Mouse (Mus musculus) embryonic facial prominence, embryonic 14.5 days (tissue): ENCODE data around the gene H2-K1. TPM values are rescaled to one million over a fixed set of nuclear protein-coding genes. Genes with fewer than 3 reads are reported as not detected.

Experiments
- ATAC-seq: fragments of 200-750 bp; cut with Nextera tagmentation; 2 replicates; pipeline ENCODE4 v1.8.0; 2017; ENCODE audit warnings: low read depth, moderate number of reproducible peaks, moderate TSS enrichment
- DNase-seq: peaks from one replicate; pipeline ENCODE4 v3.0.0-alpha.2; 2015; ENCODE audit warnings: low spot score
- H3K27ac ChIP-seq: fragments of 300-500 bp; sonication (generic); replicated peaks from 2 replicates; pipeline ENCODE4 v1.5.1; 2014; ENCODE audit warnings: low read depth, mild to moderate bottlenecking, low read length, moderate library complexity
- H3K27me3 ChIP-seq: fragments of 300-500 bp; sonication (generic); replicated peaks from 2 replicates; pipeline ENCODE4 v1.6.1; 2014; ENCODE audit warnings: low read length; ENCODE audit not compliant: control insufficient read depth, insufficient read depth
- H3K36me3 ChIP-seq: fragments of 300-500 bp; sonication (generic); 2 replicates; pipeline ENCODE4 v1.6.1; 2014; ENCODE audit warnings: low read length, mixed read lengths; ENCODE audit not compliant: control insufficient read depth, insufficient read depth
- H3K4me1 ChIP-seq: fragments of 300-500 bp; sonication (generic); 2 replicates; pipeline ENCODE4 v1.6.1; 2014; ENCODE audit warnings: antibody characterized with exemption, low read length; ENCODE audit not compliant: control insufficient read depth, insufficient read depth
- H3K4me2 ChIP-seq: fragments of 300-500 bp; sonication (generic); 2 replicates; pipeline ENCODE4 v1.6.1; 2014; ENCODE audit warnings: low read depth, mild to moderate bottlenecking, low read length, moderate library complexity, mixed read lengths
- H3K4me3 ChIP-seq: fragments of 300-500 bp; sonication (generic); 2 replicates; pipeline ENCODE4 v1.5.1; 2014; ENCODE audit warnings: low read depth, mild to moderate bottlenecking, low read length
- H3K9ac ChIP-seq: fragments of 300-500 bp; sonication (generic); 2 replicates; pipeline ENCODE4 v1.6.1; 2014; ENCODE audit warnings: low read depth, mild to moderate bottlenecking, low read length, moderate library complexity, mixed read lengths
- H3K9me3 ChIP-seq: fragments of 300-500 bp; sonication (generic); 2 replicates; pipeline ENCODE4 v1.6.1; 2016; ENCODE audit warnings: low read length; ENCODE audit not compliant: control insufficient read depth
- WGBS: fragments of 180-500 bp; shearing (Covaris S2); extraction: QIAGEN DNeasy Blood & Tissue Kit; methylation state at CpG from one replicate; pipeline ENCODE4 v1.1.7; 2014; 5-methylcytosine and 5-hydroxymethylcytosine counted together
- polyA plus RNA-seq: library from polyadenylated mRNA; unstranded; fragments of >200 nt; fragmentation: Nextera tagmentation; extraction: Ambion mirVana; gene quantifications from 2 replicates; pipeline ENCODE4 v1.2.1, GENCODE M21; 2014

The H2-K1 gene
- polyA plus RNA-seq, 1 experiment from 2014 or later, result 30.8 TPM

DNA sequence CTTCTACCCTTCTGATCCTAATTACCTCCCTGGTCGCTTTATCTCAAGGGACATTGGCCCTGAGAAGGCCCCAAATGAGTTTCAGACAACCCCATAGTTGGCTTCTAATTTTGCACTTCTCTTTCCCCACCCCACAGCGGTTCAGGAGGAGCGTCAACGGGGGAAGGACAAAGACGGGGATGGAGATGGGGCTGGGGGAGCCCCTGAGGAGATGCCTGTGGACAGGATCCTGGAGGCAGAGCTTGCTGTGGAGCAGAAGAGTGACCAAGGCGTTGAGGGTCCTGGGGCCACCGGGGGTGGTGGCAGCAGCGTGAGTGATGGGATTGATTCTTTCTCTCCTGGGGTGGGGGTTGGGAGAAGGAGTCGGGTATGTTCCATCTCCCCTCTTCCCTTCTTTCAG, 35.4 kb upstream of the H2-K1 start:
- no peak for ATAC-seq
- peaks cover 4% of the 10 kb centered on the region; the same call in 1 of the 2 replicates for H3K27me3 ChIP-seq
- WGBS, result 83% methylated on average over 9 of the region's 9 CpGs

DNA sequence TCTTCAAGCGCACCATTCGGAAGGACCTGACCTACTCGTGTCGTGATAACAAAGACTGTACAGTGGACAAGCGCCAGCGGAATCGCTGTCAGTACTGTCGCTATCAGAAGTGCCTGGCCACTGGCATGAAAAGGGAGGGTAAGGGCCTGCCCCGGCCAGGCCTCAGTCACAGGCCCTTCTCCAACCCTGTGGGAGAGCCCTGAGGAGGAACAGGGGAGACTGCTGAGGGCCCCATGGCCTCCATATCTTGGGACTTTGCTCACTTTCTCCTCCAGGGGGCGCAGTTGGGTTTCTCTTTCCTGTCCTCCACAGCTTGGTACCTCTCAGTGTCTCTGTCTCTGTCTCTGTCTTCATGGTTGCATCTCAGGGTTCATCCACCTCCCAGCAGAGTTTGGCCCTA, 33.9 kb upstream of the H2-K1 start:
- H3K9ac ChIP-seq, result no peak overlapping the region
- no peak overlapping the region for H3K4me2 ChIP-seq
- no peak for DNase-seq
- H3K4me1 ChIP-seq, result peaks cover 30% of the 10 kb centered on the region
- H3K27ac ChIP-seq, result no peak overlapping the region
- H3K9me3 ChIP-seq, result no peaks in the 10 kb centered on the region
- WGBS, result 69% methylated on average over 10 of the region's 10 CpGs
- H3K27me3 ChIP-seq, result 0 out of 2 replicates have a peak, but pooled peaks cover under 1% of the 10 kb centered on the region
- H3K4me3 ChIP-seq, result no peak overlapping the region; the same call in 1 of the 2 replicates
- H3K36me3 ChIP-seq, result peaks cover 61% of the 10 kb centered on the region
- no peak for ATAC-seq

More for the DNA sequence above, 35.4 kb upstream of the H2-K1 start:
- peaks cover 20% of the 10 kb centered on the region for H3K4me1 ChIP-seq
- H3K36me3 ChIP-seq, result peaks cover 48% of the 10 kb centered on the region
- H3K27ac ChIP-seq, result no peak overlapping the region
- no peaks in the 10 kb centered on the region for H3K9me3 ChIP-seq
- H3K4me3 ChIP-seq, result no peak overlapping the region
- no peak overlapping the region for H3K4me2 ChIP-seq
- H3K9ac ChIP-seq, result no peak overlapping the region
- no peak for DNase-seq

DNA sequence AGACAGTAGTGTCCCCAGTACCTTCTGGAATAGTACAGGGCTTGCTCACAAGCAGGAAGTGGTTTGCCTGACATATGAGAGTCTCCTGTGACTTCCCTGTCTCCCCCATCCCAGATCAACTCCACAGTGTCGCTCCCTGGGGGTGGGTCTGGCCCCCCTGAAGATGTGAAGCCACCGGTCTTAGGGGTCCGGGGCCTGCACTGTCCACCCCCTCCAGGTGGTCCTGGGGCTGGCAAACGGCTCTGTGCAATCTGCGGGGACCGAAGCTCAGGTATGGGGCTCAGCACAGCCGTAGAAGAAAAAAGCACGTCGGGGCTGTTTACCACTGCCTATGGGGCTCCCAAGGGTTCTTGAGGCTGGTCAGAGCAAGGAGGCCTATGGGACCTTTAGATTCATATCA, 33.3 kb upstream of the H2-K1 start:
- ATAC-seq (no peak), DNase-seq (no peak)
- H3K36me3 ChIP-seq, result peaks cover 67% of the 10 kb centered on the region
- no peak overlapping the region for H3K9ac ChIP-seq
- peaks cover 25% of the 10 kb centered on the region for H3K4me1 ChIP-seq
- H3K9me3 ChIP-seq, result no peaks in the 10 kb centered on the region
- WGBS, result 86% methylated on average over 9 of the region's 9 CpGs
- H3K4me2 ChIP-seq, result peak overlapping the region; percentile 98
- no peak overlapping the region; the same call in 1 of the 2 replicates for H3K4me3 ChIP-seq
- H3K27me3 ChIP-seq, result no peaks in the 10 kb centered on the region
- H3K27ac ChIP-seq, result no peak overlapping the region

DNA sequence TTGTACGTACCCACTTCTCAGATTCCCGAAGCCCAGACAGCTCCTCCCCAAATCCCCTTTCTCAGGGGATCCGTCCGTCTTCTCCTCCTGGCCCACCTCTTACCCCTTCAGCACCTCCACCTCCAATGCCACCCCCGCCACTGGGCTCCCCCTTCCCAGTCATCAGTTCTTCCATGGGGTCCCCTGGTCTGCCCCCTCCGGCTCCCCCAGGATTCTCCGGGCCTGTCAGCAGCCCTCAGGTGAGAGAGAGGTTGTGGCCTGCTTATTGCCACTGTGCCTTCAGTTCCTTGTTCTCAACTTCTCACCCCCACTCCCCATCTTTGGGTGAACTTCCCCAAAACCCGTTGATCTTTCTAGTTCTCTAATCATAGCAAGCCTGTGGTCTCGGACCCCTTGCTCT, 32.7 kb upstream of the H2-K1 start:
- H3K9me3 ChIP-seq, result no peaks in the 10 kb centered on the region
- H3K27ac ChIP-seq, result no peak overlapping the region
- DNase-seq (no peak), ATAC-seq (no peak)
- peak overlapping the region; percentile 95 for H3K9ac ChIP-seq
- no peaks in the 10 kb centered on the region for H3K27me3 ChIP-seq
- H3K4me2 ChIP-seq, result peak overlapping the region; percentile 98
- H3K4me3 ChIP-seq, result peak overlapping the region; percentile 88
- H3K36me3 ChIP-seq, result peaks cover 65% of the 10 kb centered on the region
- peaks cover 25% of the 10 kb centered on the region for H3K4me1 ChIP-seq
- WGBS, result 56% methylated on average over 9 of the region's 9 CpGs

DNA sequence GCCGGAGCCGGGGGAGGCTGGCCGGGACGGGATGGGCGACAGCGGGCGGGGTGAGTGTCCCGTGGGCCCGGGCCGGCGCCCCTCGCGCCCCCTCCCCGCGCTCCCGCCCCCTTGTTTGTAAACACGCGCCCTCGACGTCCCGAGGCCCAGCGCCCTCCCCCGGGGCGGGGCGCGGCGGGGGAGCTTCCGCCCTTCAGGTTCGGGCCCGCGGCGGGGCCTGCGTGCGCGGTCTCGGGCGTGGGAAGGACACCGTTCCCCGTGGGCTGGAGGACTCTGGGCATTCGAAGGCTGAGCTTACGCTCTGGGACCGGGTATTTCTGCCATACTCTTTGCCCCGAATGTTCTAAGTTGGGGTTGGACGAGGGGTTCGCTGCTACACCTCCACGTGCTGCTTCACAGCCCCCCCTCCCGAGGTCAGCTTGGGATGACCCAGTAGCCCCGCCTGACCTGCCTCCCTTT, 32.1 kb upstream of the H2-K1 start:
- peak; percentile 81 for DNase-seq
- Histone ChIP-seq H3K4me3 (peak overlapping the region; percentile 88), H3K9ac (peak overlapping the region; percentile 95), H3K4me2 (peak overlapping the region; percentile 98), H3K9me3 (no peaks in the 10 kb centered on the region), H3K27me3 (no peaks in the 10 kb centered on the region), H3K27ac (peak overlapping the region; percentile 95), H3K36me3 (peaks cover 59% of the 10 kb centered on the region), H3K4me1 (peaks cover 25% of the 10 kb centered on the region)
- WGBS, result 0% methylated on average over 10 of the region's 48 CpGs
- 0 out of 2 replicates have a peak, but pooled peaks have one; percentile 1 for ATAC-seq

DNA sequence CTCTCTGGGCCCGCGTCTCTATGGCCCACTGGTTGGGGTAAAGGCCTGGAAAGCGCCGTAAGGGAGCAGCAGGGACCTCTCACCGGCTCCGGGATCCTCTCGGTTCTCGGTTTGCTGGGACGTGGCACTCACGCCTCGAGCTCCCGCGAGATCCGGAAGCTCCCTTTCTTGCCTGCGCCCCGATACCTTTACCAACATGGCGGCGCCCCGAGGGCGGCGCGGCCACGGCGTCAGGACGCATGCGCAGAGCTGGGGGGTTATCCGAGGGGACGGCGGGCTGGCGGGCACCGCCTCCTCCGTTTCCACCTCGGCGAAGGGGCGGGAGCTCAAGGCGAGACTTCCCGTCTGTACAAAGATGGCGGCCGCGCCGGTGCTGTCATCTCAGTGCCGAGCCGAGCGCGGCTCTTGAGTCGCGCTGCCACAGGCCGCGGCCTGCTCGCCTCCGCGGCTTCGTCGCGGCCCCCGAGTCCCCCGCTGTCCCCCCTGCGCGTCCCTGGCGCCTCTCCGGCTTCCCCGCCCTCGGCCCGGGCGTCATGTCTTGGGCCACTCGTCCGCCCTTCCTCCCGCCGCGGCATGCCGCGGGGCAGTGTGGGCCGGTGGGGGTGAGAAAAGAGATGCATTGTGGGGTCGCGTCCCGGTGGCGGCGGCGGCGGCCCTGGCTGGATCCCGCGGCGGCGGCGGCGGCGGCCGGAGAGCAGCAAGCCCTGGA, 31.5 kb upstream of the H2-K1 start, which contains the start of the genes Slc39a7 and Rxrb:
Slc39a7 (minus strand) TSS at position 218 of the 709 bp plus-strand sequence.
Rxrb (plus strand) TSS at position 348 of the 709 bp plus-strand sequence.
- H3K27me3 ChIP-seq, result no peaks in the 10 kb centered on the region
- H3K27ac ChIP-seq, result peak within 1 kb of the TSS; percentile 95
- H3K4me3 ChIP-seq, result peak within 1 kb of the TSS; percentile 88
- DNase-seq (peak; percentile 98), ATAC-seq (peak; percentile 80)
- 0% methylated on average over 14 of the region's 88 CpGs for WGBS
- H3K36me3 ChIP-seq, result peaks cover 53% of the 10 kb centered on the region
- peak within 1 kb of the TSS; percentile 98 for H3K4me2 ChIP-seq
- peaks cover 31% of the 10 kb centered on the region for H3K4me1 ChIP-seq
- peak within 1 kb of the TSS; percentile 95 for H3K9ac ChIP-seq
- no peaks in the 10 kb centered on the region for H3K9me3 ChIP-seq

DNA sequence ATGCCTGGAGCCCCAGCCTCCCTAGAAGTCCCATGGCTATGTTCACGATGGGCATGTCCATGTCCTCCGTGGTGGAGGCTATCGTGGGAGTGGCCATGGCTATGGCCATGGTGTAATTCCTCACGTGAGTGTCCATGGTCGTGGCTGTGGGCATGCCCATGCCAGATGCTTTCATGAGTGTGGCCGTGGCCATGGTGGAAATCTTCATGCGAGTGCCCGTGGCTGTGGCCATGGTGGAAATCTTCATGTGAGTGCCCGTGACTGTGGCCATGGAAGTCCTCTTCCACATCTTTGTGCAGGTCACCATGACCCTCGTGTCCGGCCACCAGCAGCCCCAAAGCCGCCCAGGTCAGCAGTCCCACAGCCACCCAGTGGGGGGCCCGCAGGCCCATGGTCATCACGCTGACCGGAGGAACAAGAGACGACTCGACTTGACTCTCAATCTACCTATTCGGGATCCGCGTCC, 30.7 kb upstream of the H2-K1 start:
- H3K27me3 ChIP-seq, result no peaks in the 10 kb centered on the region
- peak overlapping the region; percentile 95 for H3K9ac ChIP-seq
- peak overlapping the region; percentile 98 for H3K4me2 ChIP-seq
- DNase-seq, result no peak
- no peaks in the 10 kb centered on the region for H3K9me3 ChIP-seq
- H3K4me3 ChIP-seq, result peak overlapping the region; percentile 88
- H3K27ac ChIP-seq, result peak overlapping the region; percentile 95
- H3K36me3 ChIP-seq, result peaks cover 46% of the 10 kb centered on the region
- WGBS, result 3% methylated on average over 15 of the region's 20 CpGs
- ATAC-seq, result no peak
- peaks cover 38% of the 10 kb centered on the region for H3K4me1 ChIP-seq

DNA sequence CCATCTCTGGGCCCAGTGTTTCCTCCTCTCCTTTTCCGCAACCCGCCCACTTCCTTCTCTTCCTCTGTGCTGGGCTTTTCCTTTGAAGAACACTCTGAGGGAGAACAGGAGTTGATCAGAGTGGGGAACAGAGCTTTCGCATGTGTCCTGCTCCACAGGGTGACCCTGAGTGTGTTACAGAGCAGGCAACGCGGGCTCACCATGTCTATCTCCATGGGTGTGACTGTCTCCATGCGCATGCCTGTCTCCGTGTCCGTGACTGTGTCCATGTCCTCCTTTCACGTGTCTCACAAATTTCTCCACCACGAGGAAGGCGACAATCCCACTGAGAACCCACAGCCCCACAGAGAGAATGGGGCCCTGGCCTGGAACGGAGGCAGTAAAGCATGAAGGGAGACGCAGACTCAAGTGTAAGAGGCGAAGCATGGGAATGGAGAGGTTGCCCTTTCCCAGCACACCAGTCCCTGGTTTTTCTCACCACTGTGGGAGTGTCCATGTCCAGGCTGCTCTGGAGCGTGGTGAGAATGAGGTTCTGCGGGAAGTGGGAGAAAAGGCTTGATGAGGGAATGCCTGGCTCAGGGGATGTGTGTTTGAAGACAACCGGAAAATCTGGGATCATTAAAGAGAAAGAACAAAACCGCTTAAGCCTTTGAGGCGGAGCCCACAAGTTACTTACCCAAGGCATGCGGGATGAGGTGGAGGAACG, 29.9 kb upstream of the H2-K1 start:
- peak overlapping the region; percentile 88 for H3K4me3 ChIP-seq
- H3K4me2 ChIP-seq, result peak overlapping the region; percentile 98
- H3K27ac ChIP-seq, result no peak overlapping the region
- H3K9me3 ChIP-seq, result no peaks in the 10 kb centered on the region
- H3K36me3 ChIP-seq, result peaks cover 40% of the 10 kb centered on the region
- no peak for DNase-seq
- peaks cover 45% of the 10 kb centered on the region for H3K4me1 ChIP-seq
- ATAC-seq, result no peak
- no peaks in the 10 kb centered on the region for H3K27me3 ChIP-seq
- peak overlapping the region; percentile 95 for H3K9ac ChIP-seq
- WGBS, result 74% methylated on average over 21 of the region's 21 CpGs
